Mouse (Mus musculus): ENCODE data around the gene Dctn1.

The Dctn1 gene

GRCm38 (mm10) chr6:83231486-83231885, 65.8 kb downstream of the Dctn1 start:
- DNase-seq (ENCODE audit: low spot score in 2 of 2), result no peak

GRCm38 (mm10) chr6:83233306-83233705, 67.6 kb downstream of the Dctn1 start:
- DNase-seq (ENCODE audit: low spot score in 2 of 2), result no peak

DNA sequence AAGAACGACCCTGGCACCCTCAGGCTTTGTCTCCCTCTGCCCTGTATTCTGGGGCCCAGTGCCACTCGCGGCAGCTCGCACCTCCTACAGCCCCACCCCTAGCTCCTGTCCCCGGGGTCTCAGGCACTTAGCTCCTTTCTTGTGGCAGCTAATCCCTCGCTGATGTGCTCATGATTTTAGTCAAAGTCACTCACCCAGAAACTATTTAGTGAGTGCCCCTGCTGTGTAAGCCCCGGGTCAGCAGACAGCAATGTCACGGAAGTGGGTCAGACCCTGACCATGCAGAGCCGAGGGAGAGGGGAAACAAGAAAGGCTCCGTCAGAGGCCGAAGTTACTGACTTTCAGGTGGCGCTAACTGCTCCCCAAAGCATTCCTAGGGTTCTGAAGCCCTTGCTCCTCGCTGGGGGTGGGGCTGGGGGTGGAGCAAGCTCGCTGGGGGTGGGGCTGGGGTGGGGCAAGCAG, 68.6 kb downstream of the Dctn1 start:
- DNase-seq (ENCODE audit: low spot score in 2 of 2), result no peak

DNA sequence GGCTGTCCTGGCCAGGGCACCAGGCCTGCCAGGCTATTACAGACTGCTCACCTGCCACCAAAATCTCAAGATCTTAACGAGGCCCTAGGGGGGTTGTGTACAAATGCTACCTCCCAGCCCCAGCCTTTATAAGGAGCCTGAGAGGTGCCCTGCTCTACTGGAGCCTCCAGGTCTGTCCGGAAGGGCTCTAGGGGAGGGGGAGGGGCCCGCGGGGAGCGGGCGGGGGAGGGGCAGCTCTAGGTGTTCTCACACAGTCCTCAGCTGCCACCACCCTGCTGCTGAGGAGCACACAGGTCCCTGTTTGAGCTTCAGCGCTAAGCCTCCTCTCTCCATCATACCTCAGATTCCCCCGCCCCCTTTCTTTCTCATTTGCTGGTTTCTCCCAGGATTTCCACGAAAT, 71.4 kb downstream of the Dctn1 start:
- no peak for DNase-seq (ENCODE audit: low spot score in 2 of 2)

DNA sequence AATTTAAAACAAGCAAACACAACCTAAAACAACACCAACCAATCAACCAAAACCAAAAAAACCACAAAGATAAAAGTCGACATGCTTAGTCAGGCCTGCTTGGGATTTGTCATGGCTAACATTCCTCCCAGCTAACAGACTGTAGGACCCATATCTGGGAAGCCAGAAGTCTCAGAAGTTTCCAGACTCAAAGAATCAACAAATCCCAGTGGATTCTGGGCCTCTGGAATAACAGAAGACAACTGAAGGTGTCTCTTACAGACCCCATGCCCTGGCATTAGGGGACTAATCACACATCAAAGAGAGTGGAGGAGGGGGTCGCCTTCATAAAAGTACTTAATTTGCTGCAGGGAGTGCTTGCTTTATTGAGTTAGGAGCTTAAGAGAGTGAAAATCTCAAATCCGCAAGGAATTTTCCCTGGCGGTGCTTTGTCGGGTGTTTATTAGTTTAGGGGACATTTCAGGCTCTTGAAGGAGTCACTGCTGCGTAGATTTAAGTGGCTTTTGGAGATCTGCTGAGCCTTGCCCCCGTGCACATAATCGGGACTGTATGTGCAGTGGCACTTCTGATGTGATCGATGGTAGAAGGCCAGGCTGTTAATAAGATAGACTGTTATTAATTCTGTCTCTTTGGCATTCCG, 78.8 kb downstream of the Dctn1 start:
- DNase-seq (ENCODE audit: low spot score in 2 of 2), result no peak

- DNase-seq (ENCODE audit: low spot score in 2 of 2), result peak; percentile 53 to 64
Observed at GRCm38 (mm10) chr6:83245134-83245533, 79.4 kb downstream of the Dctn1 start.

GRCm38 (mm10) chr6:83245997-83246396, 80.3 kb downstream of the Dctn1 start:
- no peak for DNase-seq (ENCODE audit: low spot score in 2 of 2)

DNA sequence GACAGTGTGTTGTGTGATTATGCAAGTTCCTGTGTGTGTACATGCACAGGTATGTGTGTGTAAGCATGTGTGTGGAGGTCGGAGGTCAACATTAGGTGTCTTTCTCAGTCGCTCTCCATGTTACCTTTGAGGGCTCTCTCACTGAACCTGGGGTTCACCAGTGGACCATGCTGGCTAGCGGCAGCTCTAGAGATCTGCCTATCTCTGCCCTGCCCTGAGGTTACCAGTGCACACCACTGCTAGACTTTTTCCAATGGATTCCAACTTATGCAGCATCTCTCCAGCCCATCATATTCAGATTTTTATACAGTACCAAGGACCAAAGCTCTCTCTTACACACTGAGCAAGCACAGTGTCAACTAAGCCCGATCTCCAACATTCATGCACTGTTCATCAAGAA, 81.0 kb downstream of the Dctn1 start:
- DNase-seq (ENCODE audit: low spot score in 2 of 2), result no peak

DNA sequence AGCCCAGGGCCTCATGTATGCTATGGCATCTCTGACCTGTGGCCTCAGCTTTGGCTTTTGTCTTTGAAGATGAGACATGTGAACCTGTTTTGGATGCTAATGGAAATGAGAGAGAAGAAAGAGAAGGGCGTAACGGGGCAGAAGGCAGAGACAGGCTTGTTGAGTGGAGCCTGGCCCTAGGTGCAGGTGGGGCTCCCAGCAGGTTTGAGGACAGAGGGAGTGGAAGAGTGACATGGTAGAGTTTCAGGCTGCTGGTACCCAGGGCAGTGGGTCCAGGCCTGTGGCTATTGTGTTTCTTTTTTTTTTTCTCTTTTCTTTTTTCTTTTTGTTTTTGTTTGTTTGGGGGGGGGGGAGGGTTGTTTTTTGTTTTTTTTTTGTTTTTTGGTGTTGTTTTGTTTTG, 81.4 kb downstream of the Dctn1 start:
- DNase-seq (ENCODE audit: low spot score in 2 of 2), result no peak

Measured in right cerebral cortex, postnatal 10 days (tissue).